Mouse (Mus musculus) limb, embryonic 12.5 days (tissue): Measurements from ENCODE around the gene Metrn. TPM values are rescaled to one million over a fixed set of nuclear protein-coding genes. Genes with fewer than 3 reads are reported as not detected.

Source experiments
- ATAC-seq: fragments of 200-750 bp; cut with Nextera tagmentation; 2 replicates; pipeline ENCODE4 v1.8.0; 2017; ENCODE audit warnings: low read depth, moderate TSS enrichment; ENCODE audit not compliant: insufficient number of reproducible peaks, insufficient read depth, low FRiP score, low TSS enrichment
- H3K27ac ChIP-seq: fragments of 300-500 bp; sonication (generic); 2 replicates; pipeline ENCODE4 v1.5.1; 2016; ENCODE audit warnings: mild to moderate bottlenecking, moderate library complexity
- H3K27me3 ChIP-seq: fragments of 300-500 bp; sonication (generic); 2 replicates; pipeline ENCODE4 v1.6.1; 2016; ENCODE audit warnings: mild to moderate bottlenecking, moderate library complexity
- H3K36me3 ChIP-seq: fragments of 300-500 bp; sonication (generic); 2 replicates; pipeline ENCODE4 v1.6.1; 2016; ENCODE audit warnings: mild to moderate bottlenecking, moderate library complexity
- H3K4me1 ChIP-seq: fragments of 300-500 bp; sonication (generic); replicated peaks from 2 replicates; pipeline ENCODE4 v1.6.1; 2016
- H3K4me2 ChIP-seq: fragments of 300-500 bp; sonication (generic); 2 replicates; pipeline ENCODE4 v1.6.1; 2016; ENCODE audit warnings: mild to moderate bottlenecking, moderate library complexity
- H3K4me3 ChIP-seq: fragments of 300-500 bp; sonication (generic); replicated peaks from 2 replicates; pipeline ENCODE4 v1.5.1; 2016; ENCODE audit warnings: mild to moderate bottlenecking
- H3K9ac ChIP-seq: fragments of 300-500 bp; sonication (generic); replicated peaks from 2 replicates; pipeline ENCODE4 v1.6.1; 2016; ENCODE audit warnings: mild to moderate bottlenecking, moderate library complexity
- H3K9me3 ChIP-seq: fragments of 300-500 bp; sonication (generic); 2 replicates; pipeline ENCODE4 v1.6.1; 2016; ENCODE audit warnings: mild to moderate bottlenecking, moderate library complexity
- WGBS: fragments of 180-500 bp; shearing (Covaris S2); methylation state at CpG from one replicate; pipeline ENCODE4 v1.1.7; 2016; 5-methylcytosine and 5-hydroxymethylcytosine counted together
- polyA plus RNA-seq: library from polyadenylated mRNA; unstranded; fragments of >200 nt; fragmentation: Nextera tagmentation; extraction: Ambion mirVana; gene quantifications from 2 replicates; pipeline ENCODE4 v1.2.1, GENCODE M21; 2016

Gene Metrn
- polyA plus RNA-seq, 1 experiment from 2014 or later = 50.5 TPM

GRCm38 (mm10) chr17:25830200-25830753 is 33.3 kb upstream of the Metrn start:
- no peak for ATAC-seq
- peaks cover 55% of the 10 kb centered on the region for H3K4me1 ChIP-seq
- H3K9me3 ChIP-seq = no peaks in the 10 kb centered on the region
- H3K9ac ChIP-seq = peak overlapping the region; percentile 75
- H3K27me3 ChIP-seq = no peaks in the 10 kb centered on the region
- H3K36me3 ChIP-seq = peaks cover 62% of the 10 kb centered on the region
- no peak overlapping the region for H3K27ac ChIP-seq
- H3K4me2 ChIP-seq = peak overlapping the region; percentile 87
- 84% methylated on average over 4 of the region's 4 CpGs for WGBS
- H3K4me3 ChIP-seq = peak overlapping the region; percentile 62; the same call in 1 of the 2 replicates

GRCm38 (mm10) chr17:25829558-25830017 is 32.7 kb upstream of the Metrn start:
- H3K36me3 ChIP-seq = peaks cover 55% of the 10 kb centered on the region
- H3K4me2 ChIP-seq = peak overlapping the region; percentile 87
- 43% methylated on average over 8 of the region's 8 CpGs for WGBS
- peaks cover 55% of the 10 kb centered on the region for H3K4me1 ChIP-seq
- no peaks in the 10 kb centered on the region for H3K27me3 ChIP-seq
- peak overlapping the region; percentile 91 for H3K27ac ChIP-seq
- peak overlapping the region; percentile 62 for H3K4me3 ChIP-seq
- peak overlapping the region; percentile 75 for H3K9ac ChIP-seq
- ATAC-seq = no peak
- no peaks in the 10 kb centered on the region for H3K9me3 ChIP-seq

- peak; percentile 6; the same call in 1 of the 2 replicates for ATAC-seq
- peak within 1 kb of the TSS; percentile 62 for H3K4me3 ChIP-seq
- H3K9me3 ChIP-seq = no peaks in the 10 kb centered on the region
- H3K27ac ChIP-seq = peak within 1 kb of the TSS; percentile 91
- H3K27me3 ChIP-seq = no peaks in the 10 kb centered on the region
- H3K4me1 ChIP-seq = peaks cover 55% of the 10 kb centered on the region
- peaks cover 53% of the 10 kb centered on the region for H3K36me3 ChIP-seq
- WGBS = 2% methylated on average over 32 of the region's 32 CpGs
- H3K4me2 ChIP-seq = peak within 1 kb of the TSS; percentile 87
- peak within 1 kb of the TSS; percentile 75 for H3K9ac ChIP-seq
These were observed 32.0 kb upstream of the Metrn start, which contains the start of gene Jmjd8 for GRCm38 (mm10) chr17:25828712-25829557. Gene Jmjd8 (plus strand): TSS chr17:25828867.

- Histone ChIP-seq H3K4me3 (peak overlapping the region; percentile 62), H3K27ac (peak overlapping the region; percentile 91), H3K4me1 (peaks cover 53% of the 10 kb centered on the region), H3K27me3 (no peaks in the 10 kb centered on the region), H3K9me3 (no peaks in the 10 kb centered on the region), H3K9ac (peak overlapping the region; percentile 75; the same call in 1 of the 2 replicates), H3K36me3 (peaks cover 53% of the 10 kb centered on the region), H3K4me2 (peak overlapping the region; percentile 87)
- 82% methylated on average over 8 of the region's 8 CpGs for WGBS
- no peak for ATAC-seq
These were observed 31.3 kb upstream of the Metrn start for GRCm38 (mm10) chr17:25828223-25828594.

- H3K4me1 ChIP-seq = peaks cover 53% of the 10 kb centered on the region
- peaks cover 53% of the 10 kb centered on the region for H3K36me3 ChIP-seq
- no peak for ATAC-seq
- WGBS = 92% methylated on average over 22 of the region's 22 CpGs
- peak overlapping the region; percentile 87 for H3K4me2 ChIP-seq
- no peak overlapping the region for H3K27ac ChIP-seq
- 0 out of 2 replicates have a peak, but pooled peaks cover under 1% of the 10 kb centered on the region for H3K27me3 ChIP-seq
- no peak overlapping the region; the same call in 1 of the 2 replicates for H3K9ac ChIP-seq
- H3K9me3 ChIP-seq = no peaks in the 10 kb centered on the region
- H3K4me3 ChIP-seq = peak overlapping the region; percentile 62
These were observed 30.7 kb upstream of the Metrn start for GRCm38 (mm10) chr17:25827546-25828222.

GRCm38 (mm10) chr17:25827011-25827410 is 30.1 kb upstream of the Metrn start:
- H3K36me3 ChIP-seq = peaks cover 53% of the 10 kb centered on the region
- no peak overlapping the region for H3K4me3 ChIP-seq
- no peak overlapping the region; the same call in 1 of the 2 replicates for H3K4me2 ChIP-seq
- H3K27ac ChIP-seq = no peak overlapping the region
- H3K9me3 ChIP-seq = no peaks in the 10 kb centered on the region
- no peak overlapping the region for H3K9ac ChIP-seq
- no peak for ATAC-seq
- H3K4me1 ChIP-seq = peaks cover 52% of the 10 kb centered on the region
- 95% methylated on average over 13 of the region's 13 CpGs for WGBS
- H3K27me3 ChIP-seq = peaks cover 5% of the 10 kb centered on the region; the same call in 1 of the 2 replicates

GRCm38 (mm10) chr17:25825984-25826570 is 29.1 kb upstream of the Metrn start:
- H3K4me2 ChIP-seq = no peak overlapping the region
- no peaks in the 10 kb centered on the region for H3K9me3 ChIP-seq
- H3K36me3 ChIP-seq = peaks cover 44% of the 10 kb centered on the region
- H3K27ac ChIP-seq = no peak overlapping the region
- no peak overlapping the region for H3K4me3 ChIP-seq
- peaks cover 42% of the 10 kb centered on the region for H3K4me1 ChIP-seq
- no peak overlapping the region for H3K9ac ChIP-seq
- WGBS = 93% methylated on average over 27 of the region's 27 CpGs
- H3K27me3 ChIP-seq = peaks cover 13% of the 10 kb centered on the region
- no peak for ATAC-seq

GRCm38 (mm10) chr17:25825311-25825710 is 28.4 kb upstream of the Metrn start:
- no peaks in the 10 kb centered on the region for H3K9me3 ChIP-seq
- H3K4me3 ChIP-seq = no peak overlapping the region
- no peak overlapping the region for H3K4me2 ChIP-seq
- H3K27ac ChIP-seq = no peak overlapping the region
- H3K4me1 ChIP-seq = peaks cover 36% of the 10 kb centered on the region
- peaks cover 36% of the 10 kb centered on the region for H3K36me3 ChIP-seq
- H3K9ac ChIP-seq = no peak overlapping the region
- 93% methylated on average over 6 of the region's 6 CpGs for WGBS
- no peak for ATAC-seq
- H3K27me3 ChIP-seq = peaks cover 20% of the 10 kb centered on the region

GRCm38 (mm10) chr17:25824362-25825142 is 27.6 kb upstream of the Metrn start:
- no peak for ATAC-seq

GRCm38 (mm10) chr17:25823452-25823851 is 26.5 kb upstream of the Metrn start, which contains the start of gene Wdr24:
Gene Wdr24 (plus strand): TSS chr17:25823627.
- Histone ChIP-seq H3K27ac (0 out of 2 replicates have a peak within 1 kb of the TSS, but pooled peaks have one; percentile 20), H3K9me3 (no peaks in the 10 kb centered on the region), H3K9ac (peak within 1 kb of the TSS; percentile 55), H3K27me3 (peaks cover 38% of the 10 kb centered on the region), H3K36me3 (peaks cover 28% of the 10 kb centered on the region), H3K4me2 (peak within 1 kb of the TSS; percentile 83), H3K4me1 (peaks cover 25% of the 10 kb centered on the region), H3K4me3 (peak within 1 kb of the TSS; percentile 53)
- 0 out of 2 replicates have a peak, but pooled peaks have one; percentile 23 for ATAC-seq
- under 1% methylated on average over 18 of the region's 18 CpGs for WGBS

More at GRCm38 (mm10) chr17:25824362-25825142, 27.6 kb upstream of the Metrn start:
- peak overlapping the region; percentile 53 for H3K4me3 ChIP-seq
- peaks cover 27% of the 10 kb centered on the region for H3K27me3 ChIP-seq
- H3K27ac ChIP-seq = no peak overlapping the region
- WGBS = 74% methylated on average over 17 of the region's 17 CpGs
- H3K36me3 ChIP-seq = peaks cover 29% of the 10 kb centered on the region
- H3K9ac ChIP-seq = peak overlapping the region; percentile 55
- H3K9me3 ChIP-seq = no peaks in the 10 kb centered on the region
- H3K4me1 ChIP-seq = peaks cover 29% of the 10 kb centered on the region
- H3K4me2 ChIP-seq = peak overlapping the region; percentile 83
